Mouse (Mus musculus) c-Kit-positive CD71-positive TER-119-negative erythroid progenitor cells, embryonic 14.5 days (primary cell): ENCODE results near the gene Gm28035.

ENCODE experiments used
- DNase-seq: peaks from one replicate; pipeline ENCODE4 v3.0.0-alpha.2; 2013; ENCODE audit warnings: low read depth

The Gm28035 gene

GRCm38 (mm10) chr2:30240267-30240666 lies at the start of gene Gm28035:
Gene Gm28035 (plus strand): TSS chr2:30240567.
- DNase-seq, result no peak

GRCm38 (mm10) chr2:30191790-30192580 lies 48.4 kb upstream of the Gm28035 start:
- no peak for DNase-seq

GRCm38 (mm10) chr2:30194656-30195055 lies 45.7 kb upstream of the Gm28035 start:
- no peak for DNase-seq

GRCm38 (mm10) chr2:30198021-30198420 lies 42.3 kb upstream of the Gm28035 start:
- no peak for DNase-seq

GRCm38 (mm10) chr2:30199984-30200383 lies 40.4 kb upstream of the Gm28035 start:
- DNase-seq, result no peak

GRCm38 (mm10) chr2:30200388-30200925 lies 39.9 kb upstream of the Gm28035 start:
- DNase-seq, result no peak

- peak; percentile 72 for DNase-seq
Measured at GRCm38 (mm10) chr2:30203439-30203838, 36.9 kb upstream of the Gm28035 start.

- peak; percentile 25 for DNase-seq
Measured at GRCm38 (mm10) chr2:30205255-30205628, 35.1 kb upstream of the Gm28035 start.

GRCm38 (mm10) chr2:30205629-30206357 lies 34.6 kb upstream of the Gm28035 start, which contains the start of gene Kyat1:
Gene Kyat1 (minus strand): TSS chr2:30205847.
- peak; percentile 95 for DNase-seq

- DNase-seq, result no peak
Measured at GRCm38 (mm10) chr2:30207401-30207800, 33.0 kb upstream of the Gm28035 start.

- DNase-seq, result no peak
Measured at GRCm38 (mm10) chr2:30207886-30208285, 32.5 kb upstream of the Gm28035 start.

- no peak for DNase-seq
Measured at GRCm38 (mm10) chr2:30211408-30212168, 28.8 kb upstream of the Gm28035 start.

GRCm38 (mm10) chr2:30212169-30212545 lies 28.2 kb upstream of the Gm28035 start:
- no peak for DNase-seq

GRCm38 (mm10) chr2:30212951-30213350 lies 27.4 kb upstream of the Gm28035 start:
- DNase-seq, result no peak

- DNase-seq, result no peak
Measured at GRCm38 (mm10) chr2:30214745-30215144, 25.6 kb upstream of the Gm28035 start.

GRCm38 (mm10) chr2:30215493-30215892 lies 24.9 kb upstream of the Gm28035 start:
- DNase-seq, result no peak

- DNase-seq, result no peak
Measured at GRCm38 (mm10) chr2:30216293-30216692, 24.1 kb upstream of the Gm28035 start.

GRCm38 (mm10) chr2:30235593-30235992 lies 4.8 kb upstream of the Gm28035 start:
- DNase-seq, result no peak

- DNase-seq, result peak; percentile 10
Measured at GRCm38 (mm10) chr2:30236426-30237198, 3.8 kb upstream of the Gm28035 start.

GRCm38 (mm10) chr2:30237199-30237880 lies 3.0 kb upstream of the Gm28035 start, which contains the start of gene Lrrc8a:
Gene Lrrc8a (plus strand): TSS chr2:30237715.
- peak; percentile 98 for DNase-seq

GRCm38 (mm10) chr2:30237881-30238280 lies 2.5 kb upstream of the Gm28035 start:
- peak; percentile 11 for DNase-seq
